Mouse (Mus musculus): ENCODE measurements around the gene Hipk2.

Gene Hipk2

GRCm38 (mm10) chr6:38741024-38741423 is 134.9 kb downstream of the Hipk2 start:
- peak; percentile 64 for DNase-seq

- peak; percentile 71 for DNase-seq
These were observed 136.7 kb downstream of the Hipk2 start for GRCm38 (mm10) chr6:38739266-38739665.

GRCm38 (mm10) chr6:38737763-38738162 is 138.2 kb downstream of the Hipk2 start:
- peak; percentile 80 for DNase-seq

- DNase-seq, result peak; percentile 94
These were observed 139.7 kb downstream of the Hipk2 start for GRCm38 (mm10) chr6:38736240-38736639.

GRCm38 (mm10) chr6:38732681-38733080 is 143.3 kb downstream of the Hipk2 start:
- DNase-seq, result peak; percentile 50

- peak; percentile 87 for DNase-seq
These were observed 145.5 kb downstream of the Hipk2 start for GRCm38 (mm10) chr6:38730169-38731146.

GRCm38 (mm10) chr6:38725515-38725914 is 150.4 kb downstream of the Hipk2 start:
- peak; percentile 24 for DNase-seq

- DNase-seq, result peak; percentile 88
These were observed 154.6 kb downstream of the Hipk2 start for GRCm38 (mm10) chr6:38721361-38721760.

- DNase-seq, result no peak
These were observed 156.7 kb downstream of the Hipk2 start for GRCm38 (mm10) chr6:38719229-38719628.

GRCm38 (mm10) chr6:38718625-38719024 is 157.3 kb downstream of the Hipk2 start:
- DNase-seq, result peak; percentile 70

GRCm38 (mm10) chr6:38715881-38716280 is 160.1 kb downstream of the Hipk2 start:
- peak; percentile 91 for DNase-seq

- DNase-seq, result peak; percentile 92
These were observed 161.7 kb downstream of the Hipk2 start for GRCm38 (mm10) chr6:38713957-38714898.

GRCm38 (mm10) chr6:38710449-38710848 is 165.5 kb downstream of the Hipk2 start:
- peak; percentile 97 for DNase-seq

GRCm38 (mm10) chr6:38704264-38704984 is 171.5 kb downstream of the Hipk2 start:
- DNase-seq, result peak; percentile 95

GRCm38 (mm10) chr6:38703526-38703925 is 172.4 kb downstream of the Hipk2 start:
- peak; percentile 90 for DNase-seq

- DNase-seq, result peak; percentile 89
These were observed 173.1 kb downstream of the Hipk2 start for GRCm38 (mm10) chr6:38702810-38703399.

GRCm38 (mm10) chr6:38701421-38701820 is 174.5 kb downstream of the Hipk2 start:
- DNase-seq, result peak; percentile 89

GRCm38 (mm10) chr6:38698233-38698889 is 177.6 kb downstream of the Hipk2 start:
- DNase-seq, result peak; percentile 90

- no peak for DNase-seq
These were observed 179.4 kb downstream of the Hipk2 start for GRCm38 (mm10) chr6:38696570-38696969.

GRCm38 (mm10) chr6:38695380-38696054 is 180.4 kb downstream of the Hipk2 start:
- peak; percentile 94 for DNase-seq

- peak; percentile 80 for DNase-seq
These were observed 183.4 kb downstream of the Hipk2 start for GRCm38 (mm10) chr6:38692556-38692955.

Measured in heart, adult 11 months (tissue).